Mouse (Mus musculus) embryonic stem cell, embryonic (primary cell): ENCODE data around the gene Ralgds.

Source experiments
- CTCF ChIA-PET, 4 experiments: fragments of 300-600 bp in 2 of 4; fragments of 350-600 bp in 2 of 4; sonication (Branson Sonifier 250); formaldehyde crosslinking; loops; one replicate each; lab custom pipeline; 2022; ENCODE audit warnings: inconsistent platforms in 2 of 4; lab: Charles Lee
- POLR2A ChIA-PET, 4 experiments: fragments of 300-600 bp in 2 of 4; fragments of 350-600 bp in 2 of 4; sonication (Branson Sonifier 250); formaldehyde crosslinking; loops; one replicate each; lab custom pipeline; 2022; ENCODE audit warnings: antibody characterized with exemption in 4 of 4, inconsistent platforms in 1 of 4; lab: Charles Lee

Gene Ralgds

DNA sequence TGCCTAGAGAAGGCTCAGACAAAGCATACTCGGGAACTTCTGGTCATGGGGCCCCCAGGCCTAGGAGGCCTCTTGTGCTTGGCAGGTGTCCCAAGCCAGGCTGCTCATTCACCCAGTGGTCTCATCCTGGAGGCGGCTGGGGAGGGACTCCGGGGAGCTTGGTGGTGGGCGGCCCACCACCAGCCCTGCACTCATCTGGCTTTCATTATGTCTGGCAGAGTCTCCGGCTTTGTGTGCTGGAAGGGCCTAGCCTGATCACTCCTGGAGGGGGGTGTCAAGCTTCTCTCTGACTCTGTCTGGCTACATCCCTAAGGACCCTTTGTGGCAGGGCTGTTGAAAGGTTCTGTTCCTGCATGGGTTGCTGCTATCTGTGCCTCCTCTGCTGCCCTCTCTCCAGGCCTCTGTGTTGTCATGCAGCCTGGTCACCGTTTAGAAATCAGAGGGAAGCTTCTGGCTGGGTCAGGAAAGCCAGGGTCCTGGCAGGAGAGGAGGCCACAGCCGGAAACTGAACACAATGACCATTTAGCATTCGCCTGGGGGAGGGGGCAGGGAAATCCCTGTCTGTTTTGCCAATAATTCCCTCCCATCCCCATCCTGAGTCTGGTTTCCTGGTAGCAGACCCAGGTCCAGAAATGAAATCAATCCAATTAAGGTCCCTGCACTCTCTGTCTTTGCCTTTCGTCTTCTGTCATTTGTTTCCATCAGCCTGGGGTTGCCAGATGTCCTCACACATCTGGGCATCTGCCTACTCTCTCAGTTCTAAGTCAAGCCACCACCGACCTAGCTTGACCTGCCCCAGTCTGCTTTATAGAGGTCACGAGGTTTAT, 21.7 kb downstream of the Ralgds start:
- CTCF ChIA-PET = interaction anchor here in 3 of 4 experiments (0.7 to 1.6 kb wide), 8 partner anchors 8 to 49 kb away, joined by 3 to 7 read pairs (median 3); partner anchors contain the start of gene Gtf3c5 (in 1 of the 3)
- POLR2A ChIA-PET = interaction anchor here in 3 of 4 experiments (0.7 to 3.0 kb wide), 7 partner anchors 9 to 22 kb away, joined by 3 to 16 read pairs (median 6); partner anchors contain the start of gene Ralgds (in 1 of the 3)

DNA sequence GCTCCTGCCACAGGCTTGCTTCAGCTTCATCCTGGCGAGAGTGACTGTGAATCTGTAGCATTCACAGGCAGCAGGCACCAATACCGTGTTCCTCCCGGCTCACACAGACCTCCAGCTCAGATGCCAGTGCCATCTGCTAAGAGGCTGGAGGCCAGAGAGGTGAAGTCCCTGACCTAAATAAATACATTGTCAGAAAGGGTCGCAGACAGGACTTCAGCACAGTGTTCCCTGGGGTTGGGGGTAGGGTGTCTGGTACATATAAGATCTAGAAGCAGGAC, 22.3 kb downstream of the Ralgds start:
- CTCF ChIA-PET = interaction anchor here in 3 of 4 experiments (0.7 to 1.6 kb wide), 8 partner anchors 8 to 161 kb away, joined by 3 to 7 read pairs (median 3); partner anchors contain the start of gene Gtf3c5 (in 1 of the 3)
- POLR2A ChIA-PET = interaction anchor here in 3 of 4 experiments (0.6 to 3.0 kb wide), 12 partner anchors 9 to 519 kb away, joined by 3 to 16 read pairs (median 3); partner anchors contain the start of gene Ralgds (in 1 of the 3)

DNA sequence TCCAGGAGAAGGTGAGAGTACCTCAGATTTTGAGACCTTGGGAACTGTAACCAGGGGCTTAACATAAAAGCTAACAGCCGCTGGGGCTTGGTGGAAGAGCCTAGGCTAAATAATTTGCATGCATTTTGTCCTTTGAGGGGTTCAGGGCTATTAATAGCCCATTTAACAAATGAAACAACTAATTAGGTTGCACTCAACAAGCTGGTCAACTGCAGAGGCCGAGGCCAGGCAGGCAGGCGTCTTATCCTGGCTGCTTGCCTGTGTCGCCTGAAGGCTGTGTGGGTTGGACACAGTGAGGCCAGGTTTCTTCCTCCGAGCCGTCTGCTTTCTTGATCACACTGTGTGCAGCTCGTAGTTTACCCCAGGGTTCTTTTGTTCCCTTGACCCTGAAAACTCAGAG, 22.7 kb downstream of the Ralgds start:
- ChIA-PET CTCF (interaction anchor here in 3 of 4 experiments (0.6 to 2.3 kb wide), 12 partner anchors 9 to 716 kb away, joined by 3 to 8 read pairs (median 4); partner anchors contain the start of gene Gtf3c5 (in 1 of the 3)), POLR2A (interaction anchor here in 3 of 4 experiments (0.6 to 3.0 kb wide), 12 partner anchors 10 to 520 kb away, joined by 3 to 16 read pairs (median 3); no protein-coding TSS in a partner anchor)

DNA sequence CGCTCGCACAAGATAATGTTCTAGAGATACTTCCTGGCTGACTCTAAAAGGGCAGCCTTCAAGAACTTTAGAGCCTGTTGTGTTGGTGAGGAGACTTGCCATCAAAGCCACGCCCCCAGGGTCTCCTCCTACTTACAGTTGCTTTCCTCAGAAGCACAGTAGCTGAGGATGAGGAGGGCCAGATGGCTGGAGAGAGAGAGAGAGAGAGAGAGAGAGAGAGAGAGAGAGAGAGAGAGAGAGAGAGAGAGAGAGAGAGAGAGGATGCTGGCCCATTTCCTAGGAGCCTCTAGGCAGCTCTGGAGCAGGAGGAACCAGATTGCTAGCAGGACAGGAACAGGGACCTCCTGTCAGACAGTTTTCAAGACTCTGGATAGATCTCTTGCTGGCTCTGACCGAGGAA, 23.2 kb downstream of the Ralgds start:
- ChIA-PET CTCF (interaction anchor here (0.6 to 2.3 kb wide), 12 partner anchors 9 to 1515 kb away, joined by 3 to 8 read pairs (median 4); partner anchors contain the start of gene Gtf3c5 (in 1 of the 4)), POLR2A (interaction anchor here in 3 of 4 experiments (0.6 to 3.0 kb wide), 14 partner anchors 8 to 468 kb away, joined by 3 to 16 read pairs (median 4); partner anchors contain the start of gene Gtf3c5 (in 1 of the 3))

DNA sequence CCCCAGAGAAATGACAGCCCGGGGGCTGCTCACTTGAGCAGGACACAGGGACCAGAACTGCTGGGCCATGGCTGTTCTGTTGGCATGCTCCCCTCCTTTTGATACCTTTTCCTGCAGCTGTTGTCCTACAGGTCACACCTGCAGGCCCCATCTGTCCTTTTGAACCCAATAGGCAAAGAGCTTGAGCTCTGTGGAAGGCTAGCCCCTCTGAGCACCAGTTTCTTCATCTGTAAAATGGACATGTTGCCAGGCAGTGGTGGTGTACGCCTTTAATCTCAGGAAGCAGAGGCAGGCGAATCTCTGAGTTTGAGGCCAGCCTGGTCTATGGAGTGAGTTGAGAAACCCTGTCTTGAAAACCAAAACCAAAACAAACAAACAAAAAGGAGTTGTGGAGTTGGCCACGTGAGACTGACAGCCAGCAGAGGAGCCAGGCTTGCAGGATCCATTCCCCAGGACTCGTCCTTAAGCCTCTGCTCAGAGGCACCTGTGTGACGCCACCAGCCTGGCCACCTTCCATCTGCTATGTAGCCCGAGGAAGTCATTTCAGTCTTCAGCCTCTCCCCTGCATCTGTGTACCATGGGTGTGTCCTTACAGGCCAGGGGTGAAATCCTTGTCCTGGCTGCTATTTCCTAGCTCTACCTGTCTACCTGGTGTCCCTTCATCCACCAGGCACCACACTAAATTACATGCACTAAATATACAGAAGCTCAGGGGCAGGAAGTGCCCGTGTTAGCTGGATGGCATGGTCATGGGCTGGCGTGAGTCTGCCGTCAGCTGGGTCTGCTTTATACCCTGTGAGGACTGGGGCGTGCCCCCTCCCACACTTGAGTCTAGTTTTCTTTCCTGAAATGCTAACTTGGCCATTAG, 24.1 kb downstream of the Ralgds start:
- ChIA-PET POLR2A (interaction anchor here in 3 of 4 experiments (0.6 to 2.7 kb wide), 17 partner anchors 8 to 467 kb away, joined by 3 to 16 read pairs (median 4); partner anchors contain the start of genes Gtf3c5 (in 2 of the 3) and Tsc1 (in 1 of the 3)), CTCF (interaction anchor here in 3 of 4 experiments (0.6 to 2.3 kb wide), 18 partner anchors 9 to 1516 kb away, joined by 3 to 9 read pairs (median 3); partner anchors contain the start of gene Gtf3c5 (in 1 of the 3))

DNA sequence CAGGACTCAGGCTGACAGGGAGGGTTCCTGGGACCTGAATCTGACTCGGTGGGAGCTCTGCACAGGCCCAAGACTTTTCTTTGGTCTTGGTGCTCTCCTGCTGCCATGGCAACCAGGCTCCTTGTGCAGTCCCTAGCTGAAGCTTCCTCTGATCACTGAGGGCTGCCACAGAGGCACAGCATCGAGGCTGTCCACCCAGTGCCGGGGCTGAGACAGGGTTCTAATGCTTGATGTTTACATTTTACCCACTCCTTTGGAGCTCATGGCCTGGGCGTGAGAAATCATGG, 24.7 kb downstream of the Ralgds start:
- ChIA-PET CTCF (interaction anchor here (0.8 to 2.3 kb wide), 10 partner anchors 9 to 73 kb away, joined by 3 to 9 read pairs (median 4); partner anchors contain the start of gene Gtf3c5 (in 1 of the 4)), POLR2A (interaction anchor here in 3 of 4 experiments (0.5 to 2.7 kb wide), 13 partner anchors 7 to 103 kb away, joined by 3 to 8 read pairs (median 4); partner anchors contain the start of genes Gtf3c5 (in 1 of the 3) and Tsc1 (in 1 of the 3))

DNA sequence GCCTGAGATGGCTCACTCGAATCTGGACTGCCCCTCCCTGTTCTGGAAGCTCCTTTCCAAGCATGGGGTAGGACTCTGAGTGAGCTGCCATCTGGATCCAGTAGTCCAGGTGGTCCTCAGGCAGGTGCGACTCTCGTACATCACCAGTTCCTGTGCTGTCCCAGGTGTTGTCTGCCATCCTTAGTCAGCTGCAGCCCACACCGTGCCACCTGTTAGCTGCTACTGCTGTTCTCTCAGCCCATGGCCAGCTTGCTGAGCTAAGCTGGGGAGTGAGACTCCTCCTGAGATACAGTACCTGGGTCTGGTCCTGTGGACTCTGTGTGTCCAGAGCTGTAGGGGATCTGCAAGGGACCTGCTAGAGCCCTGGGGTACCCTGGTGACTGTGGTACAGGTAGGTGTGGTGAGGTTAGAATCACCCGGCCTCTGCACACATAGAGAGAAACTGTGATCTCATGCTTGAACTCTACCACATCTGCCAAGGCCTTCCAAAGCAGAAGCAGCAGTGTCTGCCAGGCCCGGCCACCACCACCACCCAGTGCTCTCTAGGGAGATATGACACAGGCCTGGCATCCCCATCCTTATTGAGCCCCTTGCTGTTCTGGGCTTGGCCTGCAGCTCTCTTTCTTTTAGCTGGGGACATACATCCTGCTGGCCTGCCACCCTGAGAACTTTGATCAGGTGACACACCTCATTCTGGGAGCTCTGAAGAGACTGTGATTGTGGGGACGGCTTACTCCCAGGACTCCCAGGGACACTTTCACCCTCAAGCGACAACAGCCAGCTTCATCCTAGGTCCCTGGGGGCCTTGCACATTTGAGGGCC, 25.3 kb downstream of the Ralgds start:
- CTCF ChIA-PET = interaction anchor here (0.6 to 2.3 kb wide), 19 partner anchors 8 to 168 kb away, joined by 3 to 9 read pairs (median 4); partner anchors contain the start of gene Gtf3c5 (in 1 of the 4)
- POLR2A ChIA-PET = interaction anchor here in 3 of 4 experiments (0.5 to 2.7 kb wide), 17 partner anchors 9 to 102 kb away, joined by 3 to 11 read pairs (median 4); partner anchors contain the start of genes Gtf3c5 (in 1 of the 3) and Tsc1 (in 1 of the 3)

DNA sequence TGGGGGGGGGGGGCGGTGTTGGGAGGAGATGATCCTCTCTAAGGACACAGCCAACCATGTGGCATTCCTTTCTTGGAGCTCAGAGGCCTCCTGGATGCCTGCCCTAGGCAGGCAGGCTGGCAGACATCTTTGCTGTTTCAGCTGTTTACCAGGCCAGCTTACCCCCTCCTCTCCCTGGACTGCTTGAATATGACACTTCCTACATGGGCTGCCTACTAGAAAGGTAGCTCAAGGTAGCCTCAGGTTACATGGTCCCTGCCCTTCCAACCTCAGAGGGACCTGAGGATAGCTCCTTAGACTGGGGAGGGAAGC, 25.8 kb downstream of the Ralgds start:
- ChIA-PET CTCF (interaction anchor here (0.6 to 2.0 kb wide), 11 partner anchors 9 to 169 kb away, joined by 3 to 9 read pairs (median 6); no protein-coding TSS in a partner anchor), POLR2A (interaction anchor here in 3 of 4 experiments (0.6 to 2.7 kb wide), 9 partner anchors 10 to 44 kb away, joined by 3 to 11 read pairs (median 4); partner anchors contain the start of gene Gtf3c5 (in 1 of the 3))

DNA sequence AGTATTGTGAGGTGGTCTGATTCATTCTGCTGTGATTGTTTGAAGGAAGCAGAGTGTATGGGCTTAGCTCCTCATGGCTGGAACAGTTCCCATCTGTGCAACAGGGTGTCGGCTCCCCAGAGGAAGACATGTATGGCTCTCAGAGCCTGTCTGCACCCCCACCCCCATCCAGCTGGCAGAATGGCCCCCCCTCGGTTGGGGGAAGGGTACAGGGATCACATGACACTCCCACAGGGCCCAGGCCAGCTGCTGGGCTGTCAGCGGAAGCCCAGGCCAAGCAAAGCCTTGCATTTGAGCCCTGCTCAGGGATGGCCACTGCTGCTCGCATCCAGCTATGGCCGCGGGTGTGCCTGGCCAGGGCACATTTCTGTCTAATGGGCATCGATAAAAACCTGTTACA, 26.3 kb downstream of the Ralgds start:
- ChIA-PET POLR2A (interaction anchor here in 3 of 4 experiments (1.0 to 2.7 kb wide), 8 partner anchors 10 to 44 kb away, joined by 3 to 11 read pairs (median 4); partner anchors contain the start of gene Gtf3c5 (in 1 of the 3)), CTCF (interaction anchor here (0.8 to 2.0 kb wide), 9 partner anchors 9 to 169 kb away, joined by 3 to 9 read pairs (median 6); no protein-coding TSS in a partner anchor)

DNA sequence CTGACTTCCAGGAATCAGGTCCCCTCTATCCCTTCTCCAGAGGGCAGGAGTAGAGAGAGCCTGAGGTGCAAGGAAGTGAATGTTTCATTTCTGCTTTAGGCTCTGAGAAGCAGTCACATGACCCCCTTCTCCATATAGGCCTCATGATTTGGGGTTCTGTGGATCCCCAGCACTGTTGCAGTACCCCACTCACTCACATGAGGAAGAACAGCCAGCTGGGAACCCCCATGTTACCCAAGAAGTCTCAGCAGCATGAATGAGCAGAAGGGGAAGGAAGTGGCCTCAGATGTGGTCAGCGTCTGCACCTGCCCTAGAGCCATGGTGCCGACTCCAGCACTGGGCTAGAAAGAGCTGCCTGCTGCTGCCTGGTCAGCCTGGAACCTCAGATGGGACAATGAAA, 27.0 kb downstream of the Ralgds start:
- ChIA-PET CTCF (interaction anchor here in 1 of 4 experiments (2.0 kb wide), 1 partner anchor 9 kb away, joined by 8 read pairs; no protein-coding TSS in a partner anchor), POLR2A (interaction anchor here in 1 of 4 experiments (1.3 kb wide), 1 partner anchor 11 kb away, joined by 3 read pairs; no protein-coding TSS in a partner anchor)

DNA sequence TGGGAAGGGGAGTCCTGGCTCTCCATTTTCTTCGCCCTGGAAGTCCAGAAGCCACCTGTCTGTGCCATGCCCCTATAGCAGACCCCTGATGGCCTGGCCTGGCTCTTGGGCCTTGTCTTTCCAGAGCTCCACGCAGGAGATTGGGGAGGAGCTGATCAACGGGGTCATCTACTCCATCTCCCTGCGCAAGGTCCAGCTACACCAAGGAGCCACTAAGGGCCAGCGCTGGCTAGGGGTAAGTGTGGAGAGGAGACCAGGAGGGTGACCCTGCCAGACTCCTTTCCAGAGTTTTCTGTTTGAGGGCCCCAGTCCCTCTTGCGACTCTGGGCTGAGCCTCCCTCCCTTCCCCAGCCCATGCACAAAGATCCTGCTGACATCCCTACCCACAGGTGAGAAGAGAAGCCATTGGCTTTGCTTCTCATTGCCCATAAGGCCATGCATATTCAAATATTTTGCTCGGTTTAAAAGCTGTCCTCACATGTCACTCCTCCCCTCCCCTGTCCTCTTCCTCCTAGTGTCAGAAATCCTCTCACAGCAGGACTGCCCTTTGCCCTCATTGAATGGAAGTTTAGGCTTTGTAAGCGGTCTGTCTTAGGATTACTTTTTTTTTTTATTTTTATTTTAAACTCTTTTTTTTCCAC, 27.8 kb downstream of the Ralgds start:
- POLR2A ChIA-PET = interaction anchor here in 2 of 4 experiments (0.7 to 1.3 kb wide), 2 partner anchors 11 to 16 kb away, joined by 3 to 5 read pairs; no protein-coding TSS in a partner anchor
- CTCF ChIA-PET = no interaction called here

DNA sequence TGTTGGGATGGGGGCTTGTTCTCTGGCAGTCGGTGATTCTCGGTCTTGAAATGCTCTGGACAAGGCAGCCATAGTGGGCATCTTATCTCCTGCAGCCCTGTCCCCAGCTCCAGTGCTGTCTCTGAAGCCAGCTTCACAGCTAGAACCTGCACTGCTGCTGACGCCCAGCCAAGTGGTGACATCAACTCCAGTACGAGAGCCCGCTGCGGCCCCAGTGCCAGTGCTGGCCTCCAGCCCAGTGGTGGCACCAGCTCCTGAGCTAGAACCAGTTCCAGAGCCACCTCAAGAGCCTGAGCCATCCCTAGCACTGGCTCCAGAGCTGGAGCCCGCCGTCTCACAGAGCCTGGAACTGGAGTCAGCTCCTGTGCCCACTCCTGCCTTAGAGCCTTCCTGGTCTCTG, 31.0 kb downstream of the Ralgds start:
- ChIA-PET CTCF (interaction anchor here in 2 of 4 experiments (1.3 to 8.4 kb wide), 3 partner anchors 26 to 32 kb away, joined by 3 to 60 read pairs (median 3); no protein-coding TSS in a partner anchor), POLR2A (interaction anchor here (0.6 to 1.0 kb wide), 5 partner anchors 11 to 899 kb away, joined by 3 to 5 read pairs (median 3); no protein-coding TSS in a partner anchor)

DNA sequence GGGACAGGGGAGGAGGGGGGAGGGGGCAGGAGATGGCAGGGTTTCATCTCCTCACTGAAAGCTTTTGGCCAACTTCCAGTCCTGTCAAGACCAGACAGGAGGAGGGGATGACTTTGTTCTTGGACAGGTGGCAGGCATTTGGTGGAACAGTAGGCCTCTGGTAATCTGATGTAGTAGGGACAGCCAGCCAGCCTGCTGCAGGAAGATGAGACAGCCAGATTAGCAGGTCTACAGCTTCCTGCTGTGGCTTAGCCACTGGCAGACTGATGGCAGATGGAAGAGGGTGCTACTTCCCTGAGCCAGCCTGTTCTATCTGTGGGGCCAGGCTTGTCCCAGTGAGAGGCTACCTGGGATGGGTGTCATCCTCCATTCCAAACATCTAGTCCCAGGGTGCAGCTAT, 33.1 kb downstream of the Ralgds start:
- CTCF ChIA-PET = interaction anchor here (0.6 to 8.4 kb wide), 9 partner anchors 8 to 117 kb away, joined by 3 to 60 read pairs (median 10); partner anchors contain the start of gene Ralgds (in 1 of the 4)
- POLR2A ChIA-PET = interaction anchor here (0.8 to 4.0 kb wide), 13 partner anchors 11 to 34 kb away, joined by 3 to 24 read pairs (median 4); no protein-coding TSS in a partner anchor

DNA sequence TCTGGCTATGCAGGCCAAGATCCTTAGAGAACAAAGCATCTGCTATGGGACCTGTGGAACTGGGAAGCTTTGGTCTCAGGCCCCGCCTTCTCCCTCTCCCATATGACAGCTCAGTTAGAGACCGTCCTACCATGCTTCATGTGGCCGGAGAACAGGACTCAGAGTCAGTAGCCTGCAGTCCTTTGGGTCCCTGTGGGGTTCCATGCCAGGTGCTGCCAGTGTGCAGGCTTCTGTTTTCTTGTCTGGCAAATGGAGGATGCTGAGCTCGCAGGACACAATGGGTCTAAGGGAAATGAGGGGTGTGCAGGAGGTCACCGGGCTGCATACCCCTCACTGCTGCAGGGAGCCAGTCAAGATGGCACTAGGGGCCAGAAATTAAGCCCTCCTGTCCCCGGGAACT, 33.6 kb downstream of the Ralgds start:
- POLR2A ChIA-PET = interaction anchor here in 3 of 4 experiments (0.9 to 4.0 kb wide), 7 partner anchors 11 to 30 kb away, joined by 3 to 24 read pairs (median 7); no protein-coding TSS in a partner anchor
- CTCF ChIA-PET = interaction anchor here (0.6 to 8.4 kb wide), 15 partner anchors 9 to 126 kb away, joined by 3 to 60 read pairs (median 5); partner anchors contain the start of gene Ralgds (in 1 of the 4)
